Mouse (Mus musculus): Measurements from ENCODE around the gene Nxt2. TPM values are rescaled to one million over a fixed set of nuclear protein-coding genes. Genes with fewer than 3 reads are reported as not detected.

The Nxt2 gene
- 13.3 and 13.9 TPM in 2 replicates for polyA plus RNA-seq (2014; fragmentation: Nextera tagmentation; extraction: Ambion mirVana)

DNA sequence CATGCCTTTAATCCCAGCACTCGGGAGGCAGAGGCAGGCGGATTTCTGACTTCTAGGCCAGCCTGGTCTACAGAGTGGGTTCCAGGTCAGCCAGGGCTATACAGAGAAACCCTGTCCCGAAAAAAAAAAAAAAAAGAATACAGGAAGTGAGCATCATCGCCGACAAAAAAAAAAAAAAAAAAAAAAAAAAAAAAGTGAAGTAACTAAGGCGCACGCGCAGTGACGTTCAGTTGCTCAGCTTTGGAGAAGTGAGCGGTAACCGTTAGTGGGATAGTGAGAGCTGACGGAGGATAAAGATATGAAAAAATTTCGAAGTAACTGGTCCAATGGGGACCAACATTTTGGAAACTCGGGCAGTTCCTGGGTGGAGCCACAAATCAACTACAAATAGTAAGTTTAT, at the start of gene Nxt2:
Gene Nxt2 (plus strand): TSS at position 229 of the 400 bp plus-strand sequence.
- 88% methylated on average over 14 of the region's 14 CpGs for WGBS
- no peak within 1 kb of the TSS for H3K27ac ChIP-seq (replicated peaks; ENCODE audit: low read depth, low read length)
- ATAC-seq (replicated peaks; ENCODE audit: insufficient number of reproducible peaks, low FRiP score, low TSS enrichment, low read depth) (no peak), DNase-seq (ENCODE audit: low spot score) (no peak)
- H3K4me1 ChIP-seq (ENCODE audit: control insufficient read depth, insufficient read depth, low read length), result no peaks in the 10 kb centered on the region
- H3K9ac ChIP-seq (replicated peaks; ENCODE audit: low read length), result no peak within 1 kb of the TSS
- no peaks in the 10 kb centered on the region for H3K9me3 ChIP-seq (replicated peaks; ENCODE audit: control insufficient read depth, low read length)
- H3K4me2 ChIP-seq (ENCODE audit: low read depth, low read length), result peak within 1 kb of the TSS; percentile 19; the same call in 1 of the 2 replicates
- peak within 1 kb of the TSS; percentile 44 for H3K4me3 ChIP-seq (ENCODE audit: low read depth, low read length)
- H3K27me3 ChIP-seq (ENCODE audit: control insufficient read depth, insufficient read depth, low read length), result no peaks in the 10 kb centered on the region
- H3K36me3 ChIP-seq (replicated peaks; ENCODE audit: control insufficient read depth, insufficient read depth, low read depth, low read length), result no peaks in the 10 kb centered on the region

GRCm38 (mm10) chrX:142176981-142177380, 49.6 kb upstream of the Nxt2 start:
- H3K27me3 ChIP-seq (ENCODE audit: control insufficient read depth, insufficient read depth, low read length), result no peaks in the 10 kb centered on the region
- H3K9ac ChIP-seq (replicated peaks; ENCODE audit: low read length), result no peak overlapping the region
- ATAC-seq (replicated peaks; ENCODE audit: insufficient number of reproducible peaks, low FRiP score, low TSS enrichment, low read depth), result no peak
- no peaks in the 10 kb centered on the region for H3K36me3 ChIP-seq (replicated peaks; ENCODE audit: control insufficient read depth, insufficient read depth, low read depth, low read length)
- H3K4me3 ChIP-seq (ENCODE audit: low read depth, low read length), result no peak overlapping the region
- H3K4me2 ChIP-seq (ENCODE audit: low read depth, low read length), result no peak overlapping the region
- no peak for DNase-seq (ENCODE audit: low spot score)
- no peaks in the 10 kb centered on the region for H3K4me1 ChIP-seq (ENCODE audit: control insufficient read depth, insufficient read depth, low read length)
- H3K27ac ChIP-seq (replicated peaks; ENCODE audit: low read depth, low read length), result no peak overlapping the region
- no peaks in the 10 kb centered on the region for H3K9me3 ChIP-seq (replicated peaks; ENCODE audit: control insufficient read depth, low read length)

GRCm38 (mm10) chrX:142182026-142182425, 44.5 kb upstream of the Nxt2 start:
- no peak overlapping the region for H3K4me3 ChIP-seq (ENCODE audit: low read depth, low read length)
- H3K27me3 ChIP-seq (ENCODE audit: control insufficient read depth, insufficient read depth, low read length), result no peaks in the 10 kb centered on the region
- WGBS, result 69% methylated on average over 2 of the region's 2 CpGs

GRCm38 (mm10) chrX:142189023-142189703, 37.4 kb upstream of the Nxt2 start:
- ATAC-seq (replicated peaks; ENCODE audit: insufficient number of reproducible peaks, low FRiP score, low TSS enrichment, low read depth) (0 out of 2 replicates have a peak, but pooled peaks have one; percentile 29), DNase-seq (ENCODE audit: low spot score) (peak; percentile 68)
- H3K9me3 ChIP-seq (replicated peaks; ENCODE audit: control insufficient read depth, low read length), result no peaks in the 10 kb centered on the region
- no peak overlapping the region for H3K4me2 ChIP-seq (ENCODE audit: low read depth, low read length)
- no peaks in the 10 kb centered on the region for H3K27me3 ChIP-seq (ENCODE audit: control insufficient read depth, insufficient read depth, low read length)
- WGBS, result 28% methylated on average over 22 of the region's 22 CpGs
- H3K27ac ChIP-seq (replicated peaks; ENCODE audit: low read depth, low read length), result no peak overlapping the region
- no peaks in the 10 kb centered on the region for H3K36me3 ChIP-seq (replicated peaks; ENCODE audit: control insufficient read depth, insufficient read depth, low read depth, low read length)
- H3K9ac ChIP-seq (replicated peaks; ENCODE audit: low read length), result no peak overlapping the region
- H3K4me3 ChIP-seq (ENCODE audit: low read depth, low read length), result no peak overlapping the region
- H3K4me1 ChIP-seq (ENCODE audit: control insufficient read depth, insufficient read depth, low read length), result no peaks in the 10 kb centered on the region

More at GRCm38 (mm10) chrX:142182026-142182425, 44.5 kb upstream of the Nxt2 start:
- Histone ChIP-seq H3K9ac (replicated peaks; ENCODE audit: low read length) (no peak overlapping the region), H3K9me3 (replicated peaks; ENCODE audit: control insufficient read depth, low read length) (no peaks in the 10 kb centered on the region), H3K4me1 (ENCODE audit: control insufficient read depth, insufficient read depth, low read length) (no peaks in the 10 kb centered on the region), H3K27ac (replicated peaks; ENCODE audit: low read depth, low read length) (no peak overlapping the region), H3K4me2 (ENCODE audit: low read depth, low read length) (no peak overlapping the region), H3K36me3 (replicated peaks; ENCODE audit: control insufficient read depth, insufficient read depth, low read depth, low read length) (no peaks in the 10 kb centered on the region)
- no peak for DNase-seq (ENCODE audit: low spot score)
- no peak for ATAC-seq (replicated peaks; ENCODE audit: insufficient number of reproducible peaks, low FRiP score, low TSS enrichment, low read depth)

DNA sequence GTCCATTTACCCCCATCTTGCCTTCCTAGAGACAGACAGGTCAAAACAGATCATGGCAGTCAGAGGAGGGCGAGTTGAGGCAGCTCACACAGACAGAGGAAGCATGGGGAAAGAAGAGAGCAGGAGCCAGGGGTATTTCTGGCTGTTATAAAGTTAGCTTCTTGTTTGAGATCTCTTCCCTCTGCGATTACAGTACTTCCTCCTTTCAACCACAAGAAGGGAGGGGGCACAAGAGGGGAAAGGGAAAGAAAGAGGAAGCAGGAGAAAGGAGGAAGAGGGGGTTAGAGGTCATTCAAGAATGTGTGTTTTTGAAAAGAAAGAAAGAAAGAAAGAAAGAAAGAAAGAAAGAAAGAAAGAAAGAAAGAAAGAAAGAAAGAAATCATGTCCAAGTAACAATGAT, 36.2 kb upstream of the Nxt2 start:
- Histone ChIP-seq H3K36me3 (replicated peaks; ENCODE audit: control insufficient read depth, insufficient read depth, low read depth, low read length) (no peaks in the 10 kb centered on the region), H3K27me3 (ENCODE audit: control insufficient read depth, insufficient read depth, low read length) (0 out of 2 replicates have a peak, but pooled peaks cover under 1% of the 10 kb centered on the region)

DNA sequence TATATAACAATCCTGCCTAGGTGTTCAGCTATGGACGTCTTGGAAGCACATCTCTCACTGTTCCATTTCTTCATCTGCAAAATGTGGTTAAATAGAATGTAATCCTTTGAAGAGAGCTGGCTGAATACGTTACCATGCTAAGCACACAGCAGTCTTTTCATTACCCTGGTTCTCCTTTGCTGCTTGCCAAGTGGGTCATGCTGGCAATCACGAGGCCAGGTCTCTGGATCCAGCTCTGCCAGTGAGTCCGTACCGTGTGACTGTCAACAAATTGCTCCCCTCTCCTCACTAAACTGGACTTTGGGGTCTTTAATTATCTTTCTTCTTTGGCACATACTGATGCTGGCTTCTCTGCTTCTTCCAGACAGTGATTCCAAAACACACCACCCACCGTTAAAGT, 32.1 kb upstream of the Nxt2 start:
- Histone ChIP-seq H3K36me3 (replicated peaks; ENCODE audit: control insufficient read depth, insufficient read depth, low read depth, low read length) (no peaks in the 10 kb centered on the region), H3K9ac (replicated peaks; ENCODE audit: low read length) (no peak overlapping the region), H3K4me1 (ENCODE audit: control insufficient read depth, insufficient read depth, low read length) (no peaks in the 10 kb centered on the region), H3K4me3 (ENCODE audit: low read depth, low read length) (no peak overlapping the region), H3K27ac (replicated peaks; ENCODE audit: low read depth, low read length) (no peak overlapping the region), H3K27me3 (ENCODE audit: control insufficient read depth, insufficient read depth, low read length) (0 out of 2 replicates have a peak, but pooled peaks cover 2% of the 10 kb centered on the region), H3K4me2 (ENCODE audit: low read depth, low read length) (no peak overlapping the region), H3K9me3 (replicated peaks; ENCODE audit: control insufficient read depth, low read length) (no peaks in the 10 kb centered on the region)
- no peak for DNase-seq (ENCODE audit: low spot score)
- WGBS, result 69% methylated on average over 6 of the region's 6 CpGs
- ATAC-seq (replicated peaks; ENCODE audit: insufficient number of reproducible peaks, low FRiP score, low TSS enrichment, low read depth), result no peak

More for the DNA sequence above, 36.2 kb upstream of the Nxt2 start:
- DNase-seq (ENCODE audit: low spot score) (no peak), ATAC-seq (replicated peaks; ENCODE audit: insufficient number of reproducible peaks, low FRiP score, low TSS enrichment, low read depth) (no peak)
- no peak overlapping the region for H3K4me3 ChIP-seq (ENCODE audit: low read depth, low read length)
- 57% methylated on average over 2 of the region's 2 CpGs for WGBS
- H3K27ac ChIP-seq (replicated peaks; ENCODE audit: low read depth, low read length), result no peak overlapping the region
- H3K4me1 ChIP-seq (ENCODE audit: control insufficient read depth, insufficient read depth, low read length), result no peaks in the 10 kb centered on the region
- H3K9ac ChIP-seq (replicated peaks; ENCODE audit: low read length), result no peak overlapping the region
- H3K9me3 ChIP-seq (replicated peaks; ENCODE audit: control insufficient read depth, low read length), result no peaks in the 10 kb centered on the region
- H3K4me2 ChIP-seq (ENCODE audit: low read depth, low read length), result no peak overlapping the region

- H3K9me3 ChIP-seq (replicated peaks; ENCODE audit: control insufficient read depth, low read length), result no peaks in the 10 kb centered on the region
- DNase-seq (ENCODE audit: low spot score), result no peak
- no peaks in the 10 kb centered on the region for H3K4me1 ChIP-seq (ENCODE audit: control insufficient read depth, insufficient read depth, low read length)
- H3K27ac ChIP-seq (replicated peaks; ENCODE audit: low read depth, low read length), result no peak overlapping the region
- H3K27me3 ChIP-seq (ENCODE audit: control insufficient read depth, insufficient read depth, low read length), result 0 out of 2 replicates have a peak, but pooled peaks cover 2% of the 10 kb centered on the region
- no peak for ATAC-seq (replicated peaks; ENCODE audit: insufficient number of reproducible peaks, low FRiP score, low TSS enrichment, low read depth)
- 89% methylated on average over 1 of the region's 1 CpGs for WGBS
- H3K4me2 ChIP-seq (ENCODE audit: low read depth, low read length), result no peak overlapping the region
- H3K36me3 ChIP-seq (replicated peaks; ENCODE audit: control insufficient read depth, insufficient read depth, low read depth, low read length), result no peaks in the 10 kb centered on the region
- no peak overlapping the region for H3K9ac ChIP-seq (replicated peaks; ENCODE audit: low read length)
- no peak overlapping the region for H3K4me3 ChIP-seq (ENCODE audit: low read depth, low read length)
Observed at GRCm38 (mm10) chrX:142195551-142195950, 31.0 kb upstream of the Nxt2 start.

GRCm38 (mm10) chrX:142196831-142197230, 29.7 kb upstream of the Nxt2 start, which contains the start of gene Gucy2f:
Gucy2f (minus strand) TSS chrX:142196931.
- WGBS, result 33% methylated on average over 5 of the region's 5 CpGs
- no peak within 1 kb of the TSS for H3K4me3 ChIP-seq (ENCODE audit: low read depth, low read length)
- H3K27ac ChIP-seq (replicated peaks; ENCODE audit: low read depth, low read length), result no peak within 1 kb of the TSS
- H3K27me3 ChIP-seq (ENCODE audit: control insufficient read depth, insufficient read depth, low read length), result 0 out of 2 replicates have a peak, but pooled peaks cover 2% of the 10 kb centered on the region
- no peaks in the 10 kb centered on the region for H3K4me1 ChIP-seq (ENCODE audit: control insufficient read depth, insufficient read depth, low read length)
- H3K9me3 ChIP-seq (replicated peaks; ENCODE audit: control insufficient read depth, low read length), result no peaks in the 10 kb centered on the region
- DNase-seq (ENCODE audit: low spot score) (peak; percentile 3), ATAC-seq (replicated peaks; ENCODE audit: insufficient number of reproducible peaks, low FRiP score, low TSS enrichment, low read depth) (no peak)
- H3K9ac ChIP-seq (replicated peaks; ENCODE audit: low read length), result no peak within 1 kb of the TSS
- H3K4me2 ChIP-seq (ENCODE audit: low read depth, low read length), result no peak within 1 kb of the TSS
- H3K36me3 ChIP-seq (replicated peaks; ENCODE audit: control insufficient read depth, insufficient read depth, low read depth, low read length), result no peaks in the 10 kb centered on the region

All from embryonic facial prominence, embryonic 11.5 days (tissue).